Mouse (Mus musculus): ENCODE data around the gene Ccdc88c.

Gene Ccdc88c

DNA sequence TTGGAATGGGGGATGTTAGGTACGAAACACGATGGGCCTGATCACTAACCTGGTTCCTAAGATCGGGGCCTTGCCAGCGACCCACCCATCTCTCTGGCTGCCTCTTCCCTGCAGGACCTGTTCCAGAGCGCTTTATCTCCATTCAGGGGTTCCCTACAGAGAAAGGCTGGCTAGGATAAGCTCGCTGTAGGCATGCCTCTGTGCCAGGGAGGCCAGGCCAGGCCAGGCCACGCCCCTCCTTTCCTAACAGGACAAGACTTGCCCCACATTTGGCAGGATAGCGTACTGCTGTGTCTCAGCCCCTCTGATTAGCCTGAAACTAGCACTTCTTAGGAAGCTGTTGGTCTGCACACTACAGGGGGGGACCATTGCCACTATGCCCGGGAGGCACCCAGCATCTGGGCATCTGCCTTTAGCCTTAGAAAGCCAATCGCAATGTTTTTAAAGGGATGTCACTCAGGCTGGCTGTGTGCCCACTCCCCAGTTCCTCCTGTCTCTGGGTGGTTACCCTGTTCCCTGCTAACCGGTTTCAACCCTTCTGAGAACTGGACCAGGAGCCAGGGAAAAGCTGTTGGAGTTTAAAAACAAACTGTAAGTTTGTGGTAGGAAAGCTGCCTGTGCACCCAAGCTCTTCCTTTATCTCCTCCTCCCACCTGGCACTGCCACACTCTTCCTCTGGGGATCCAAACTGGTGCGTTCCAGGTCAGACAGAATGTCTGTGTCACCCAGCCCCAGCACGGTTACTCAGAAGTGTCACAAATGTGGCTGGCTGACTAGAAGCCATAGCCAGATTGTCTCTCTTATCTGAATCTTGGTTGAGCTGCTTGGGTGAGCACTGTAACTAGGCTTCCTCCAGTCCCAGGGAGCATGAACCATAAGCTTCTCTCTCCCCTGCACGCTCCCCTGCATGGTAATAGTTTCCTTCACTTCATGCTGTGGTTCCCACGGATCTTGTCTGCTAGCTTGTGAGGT is 69.9 kb downstream of the Ccdc88c start:
- DNase-seq = peak; percentile 65

DNA sequence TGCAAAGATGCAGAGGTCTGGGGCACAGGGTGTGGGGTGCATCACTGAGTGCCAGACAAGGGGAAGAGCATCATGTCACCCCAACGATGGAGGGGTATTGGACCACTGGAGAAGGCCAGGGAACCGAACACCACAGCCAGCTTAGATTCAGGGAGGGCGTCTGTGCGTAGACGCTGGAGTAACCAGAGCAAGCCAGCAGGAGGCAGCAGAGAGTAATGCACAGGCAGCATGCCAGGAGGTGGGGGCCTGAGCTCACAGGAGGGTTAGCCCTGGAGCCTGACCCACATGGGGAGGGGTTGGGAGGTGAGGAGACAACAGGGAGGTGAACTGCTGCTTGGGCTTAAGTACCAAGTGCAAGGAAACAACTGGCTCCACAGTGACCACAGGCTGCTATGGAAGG is 70.8 kb downstream of the Ccdc88c start:
- peak; percentile 84 for DNase-seq

GRCm38 (mm10) chr12:100957257-100957656 is 71.6 kb downstream of the Ccdc88c start:
- DNase-seq = no peak

- DNase-seq = no peak
Observed at GRCm38 (mm10) chr12:100956825-100957224, 72.0 kb downstream of the Ccdc88c start.

- no peak for DNase-seq
Observed at GRCm38 (mm10) chr12:100956028-100956427, 72.8 kb downstream of the Ccdc88c start.

DNA sequence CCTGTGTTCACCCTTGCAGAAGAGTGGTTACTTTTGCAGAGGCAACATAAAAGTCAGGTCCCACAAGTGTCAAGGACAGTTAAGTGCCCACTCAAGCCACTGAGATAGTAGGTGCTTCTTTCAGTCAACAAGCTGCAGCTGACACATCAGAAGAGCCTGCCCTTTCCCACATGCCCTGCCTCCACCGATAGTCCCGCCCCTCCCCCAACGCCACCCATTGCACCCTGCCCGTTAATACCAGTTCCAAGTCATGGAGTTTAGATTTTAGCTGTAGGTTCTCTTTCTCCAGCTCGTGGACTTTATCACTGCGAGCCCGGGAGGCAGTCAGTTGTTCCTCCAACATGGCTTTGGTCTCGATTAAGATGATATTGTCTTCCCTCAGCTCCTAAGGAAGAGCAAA is 74.9 kb downstream of the Ccdc88c start:
- DNase-seq = no peak

DNA sequence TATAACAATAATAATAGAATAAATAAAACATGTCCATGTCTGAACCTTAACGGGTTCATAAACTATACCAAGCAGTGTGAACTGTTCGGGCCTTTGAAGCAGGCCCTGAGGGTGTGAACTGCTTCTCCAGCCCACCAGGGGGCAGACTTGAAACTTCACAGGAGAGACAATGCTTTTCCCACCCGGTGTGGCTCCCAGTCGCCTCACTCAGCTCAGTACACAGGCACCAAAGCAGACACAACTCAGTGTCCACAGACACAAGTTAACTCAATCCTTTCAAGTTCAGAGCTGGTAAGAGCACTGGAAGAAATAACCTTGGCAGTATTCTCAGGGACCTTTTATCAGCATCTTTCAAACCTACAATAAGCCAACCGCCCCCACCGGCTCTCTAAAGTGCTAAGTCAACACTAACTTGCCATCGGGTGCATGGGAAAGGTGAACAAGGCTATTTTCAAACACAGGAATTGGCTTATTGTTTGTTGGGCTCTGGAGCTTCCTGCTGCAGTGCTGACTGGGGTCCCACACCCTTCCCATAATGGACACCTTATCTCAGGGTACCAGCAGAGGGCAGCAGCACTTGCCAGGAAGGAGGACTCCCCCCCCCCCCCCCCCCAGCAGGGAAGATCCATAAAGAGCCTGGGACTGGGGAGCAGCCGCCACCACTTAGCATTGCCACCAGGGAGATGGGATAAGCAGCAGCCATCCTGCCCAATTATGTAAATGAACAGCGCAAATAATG is 76.5 kb downstream of the Ccdc88c start:
- DNase-seq = peak; percentile 88

DNA sequence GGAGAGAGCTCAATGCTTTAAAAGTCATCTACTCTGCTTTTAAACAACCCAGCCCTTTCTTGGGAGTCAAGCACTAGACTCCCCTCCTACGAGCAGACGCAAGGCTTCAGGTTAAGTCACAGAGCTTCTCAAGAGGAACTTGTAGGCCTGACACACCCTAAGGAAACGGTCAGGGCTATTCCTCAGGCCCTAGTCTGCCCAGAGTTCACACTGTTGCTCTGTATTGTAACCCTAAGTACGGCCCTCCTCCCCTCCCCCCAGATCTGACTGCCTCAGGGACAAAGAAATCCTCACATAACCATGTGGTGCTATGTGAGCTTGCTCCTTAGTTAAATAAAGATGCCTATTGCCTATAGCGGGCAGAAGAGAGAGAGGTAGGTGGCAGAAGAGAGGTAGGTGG is 79.7 kb downstream of the Ccdc88c start:
- DNase-seq = peak; percentile 50

DNA sequence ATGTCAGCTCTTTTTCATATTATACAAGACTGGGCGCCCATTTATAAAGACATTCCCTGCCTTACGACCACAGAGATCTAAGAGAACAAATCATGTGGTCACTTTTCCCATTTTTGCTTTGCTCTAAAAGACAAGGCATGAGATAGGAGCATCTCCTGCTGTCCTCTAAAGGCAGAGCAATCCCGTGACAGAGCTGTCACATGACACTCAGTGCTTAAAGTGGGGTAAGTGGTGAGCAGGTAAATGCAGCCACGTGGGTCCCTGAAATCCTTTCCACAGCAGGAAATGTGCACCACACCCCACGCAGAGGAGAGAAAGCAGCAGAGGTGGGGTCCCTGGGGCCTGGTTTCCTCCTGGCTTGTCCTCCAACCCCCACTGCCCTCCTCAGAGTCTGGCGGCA is 80.8 kb downstream of the Ccdc88c start:
- DNase-seq = no peak

DNA sequence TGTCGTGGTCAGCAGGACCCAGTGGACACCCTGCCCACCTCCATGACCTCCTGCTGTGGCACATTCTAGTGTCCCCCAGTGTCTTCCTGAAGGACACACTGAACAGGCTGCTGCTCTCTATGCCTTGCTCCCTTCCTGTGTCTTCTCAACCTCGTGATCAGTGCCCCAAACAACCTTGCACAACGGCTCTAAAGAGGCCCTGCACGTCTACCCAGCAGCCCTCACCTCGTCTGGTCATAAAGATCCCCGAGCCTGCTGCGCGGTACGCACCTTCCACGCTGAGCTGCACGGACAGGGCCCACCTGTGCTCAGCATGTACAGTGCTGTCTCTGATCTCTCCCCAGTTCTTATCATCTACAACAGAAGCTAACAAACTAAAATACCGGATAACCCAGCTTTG is 82.9 kb downstream of the Ccdc88c start:
- no peak for DNase-seq

- DNase-seq = peak; percentile 36
Observed at GRCm38 (mm10) chr12:100945501-100945900, 83.4 kb downstream of the Ccdc88c start.

- peak; percentile 70 for DNase-seq
Observed at GRCm38 (mm10) chr12:100944921-100945336, 83.9 kb downstream of the Ccdc88c start.

DNA sequence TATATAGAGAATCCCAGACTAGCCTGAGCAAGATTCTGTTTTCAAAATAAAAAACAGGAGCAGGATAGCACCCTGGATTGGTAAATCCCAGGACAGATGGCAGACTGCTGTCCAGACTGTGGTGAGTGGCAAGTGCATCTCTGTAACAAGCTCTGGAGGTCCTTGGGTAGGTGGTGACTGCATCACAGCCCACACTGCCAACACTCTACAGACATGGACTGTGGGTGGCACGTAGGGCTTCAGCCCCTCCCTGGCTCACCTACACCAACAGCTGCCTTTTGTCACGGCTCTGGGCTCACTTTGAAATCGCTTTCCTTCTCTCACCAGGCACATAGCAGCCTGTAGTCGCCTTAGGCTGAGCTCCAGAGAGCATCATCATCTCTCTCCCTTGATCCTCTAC is 85.7 kb downstream of the Ccdc88c start:
- no peak for DNase-seq

- DNase-seq = peak; percentile 70
Observed at GRCm38 (mm10) chr12:100941361-100941760, 87.5 kb downstream of the Ccdc88c start.

GRCm38 (mm10) chr12:100937441-100938360 is 91.2 kb downstream of the Ccdc88c start:
- DNase-seq = peak; percentile 40

DNA sequence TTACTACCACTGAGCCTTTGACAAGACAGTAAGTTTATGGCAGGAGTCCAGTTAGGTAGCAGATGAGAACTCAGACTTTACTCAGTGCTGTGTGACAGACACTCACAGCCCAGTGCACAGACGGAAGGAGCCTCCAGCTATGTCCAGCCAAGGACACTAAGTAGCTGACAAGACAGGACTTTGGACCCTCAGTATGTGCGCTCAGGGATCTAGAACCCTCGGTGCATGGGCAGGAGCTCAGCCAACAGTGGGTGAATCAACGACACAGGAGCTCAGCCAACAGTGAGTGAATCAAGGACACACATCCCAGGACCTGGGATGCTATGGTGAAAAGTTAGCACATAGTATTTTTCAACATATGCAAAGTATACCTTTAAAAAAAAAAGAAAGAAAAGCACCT is 92.1 kb downstream of the Ccdc88c start:
- DNase-seq = no peak

- peak; percentile 86 for DNase-seq
Observed at GRCm38 (mm10) chr12:100936116-100936515, 92.7 kb downstream of the Ccdc88c start.

GRCm38 (mm10) chr12:100934796-100935195 is 94.1 kb downstream of the Ccdc88c start:
- DNase-seq = no peak

- no peak for DNase-seq
Observed at GRCm38 (mm10) chr12:100931653-100932052, 97.2 kb downstream of the Ccdc88c start.

DNA sequence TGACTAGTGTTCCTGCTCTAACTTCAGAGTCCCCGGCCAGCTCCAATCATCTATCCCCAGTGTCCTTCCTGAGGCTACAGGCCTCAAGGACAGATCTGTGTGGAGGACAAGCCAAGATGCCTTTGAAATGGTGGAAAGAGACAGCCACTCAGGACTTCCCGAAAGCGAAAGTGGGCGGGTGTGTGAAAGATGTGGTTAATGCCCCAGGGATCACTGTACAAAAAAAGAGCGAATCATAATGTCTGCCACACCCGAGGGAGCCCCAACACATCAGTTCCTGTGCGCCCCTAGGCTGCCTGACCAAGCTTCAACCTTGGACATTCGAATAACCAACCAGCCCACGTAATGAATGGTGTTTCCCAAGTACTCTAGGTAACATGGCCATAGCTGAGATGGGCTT is 100.6 kb downstream of the Ccdc88c start:
- no peak for DNase-seq

DNA sequence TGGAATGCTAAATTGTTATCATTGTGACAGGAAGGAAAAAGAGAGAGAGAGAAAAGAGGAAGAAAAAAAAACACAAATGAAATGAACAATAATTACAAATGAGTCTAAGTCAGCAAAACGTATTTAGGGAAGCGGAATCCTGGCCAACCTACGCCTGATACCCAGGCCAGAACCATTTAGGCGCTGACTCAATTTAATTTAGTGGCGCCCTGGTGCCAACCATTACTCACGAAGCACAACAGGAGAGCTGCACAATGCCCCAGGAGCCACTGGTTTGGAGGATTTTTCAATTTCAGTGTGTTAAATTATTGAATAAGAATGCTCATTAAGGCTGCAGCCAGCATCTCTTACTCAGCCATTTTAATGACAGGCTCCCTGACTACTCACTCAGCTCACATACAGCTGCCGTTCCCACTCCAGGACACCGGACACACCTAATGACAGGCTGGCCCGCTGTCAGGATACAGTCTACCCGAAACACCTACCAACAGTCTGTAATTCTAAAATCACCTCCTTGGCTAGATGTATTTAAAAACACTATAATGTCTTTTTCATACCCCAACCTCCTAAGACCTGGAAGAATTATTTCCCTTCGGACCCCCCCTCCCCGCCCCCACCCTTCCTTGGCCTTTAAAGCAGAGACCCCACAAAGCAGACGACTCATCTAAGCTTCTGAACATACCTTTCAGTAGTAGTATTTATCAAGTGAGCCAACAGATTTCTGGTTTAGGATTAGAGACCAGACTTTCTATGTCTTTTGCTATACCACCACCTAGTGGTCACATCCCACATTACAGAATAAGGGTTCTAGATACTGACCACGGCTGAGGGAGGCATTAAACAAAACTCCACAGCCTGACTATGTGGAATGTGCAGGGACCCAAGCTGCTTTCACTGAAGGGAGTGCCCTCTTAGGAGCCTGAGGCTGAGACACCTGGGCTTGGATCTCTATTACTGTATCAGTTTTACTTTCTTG is 102.9 kb downstream of the Ccdc88c start:
- DNase-seq = peak; percentile 85

Data from lung, postnatal 10 days (tissue).